24 mouse cellular contexts compared by ENCODE assay signal in genomic region chr6:98933135-98933724, GRCm38 (mm10).
DNase-seq lines count a peak whose midpoint lies in the region; ATAC-seq and TF ChIP-seq lines count a peak whose summit lies in the region.
"Had no signal": no experiment of that assay in that cellular context is flagged by ENCODE, and none has a peak within 500 bp of the region (broad histone marks: within the 10 kb centered on the region; RNA-seq: fewer than 3 reads in every experiment).

No protein-coding gene starts in this region.

- 0 out of 2 replicates have a peak, but pooled peaks cover 4% of the 10 kb centered on the region for H3K9me3 ChIP-seq in forebrain, embryonic 10.5 days
- no peaks in the 10 kb centered on the region for H3K9me3 ChIP-seq in forebrain, embryonic 15.5 days
- no peaks in the 10 kb centered on the region for H3K9me3 ChIP-seq in kidney, postnatal 0 days (replicated peaks; ENCODE audit: low read length)
- H3K9me3 ChIP-seq in neural tube, embryonic 12.5 days: no peaks in the 10 kb centered on the region
- H3K9me3 ChIP-seq: embryonic facial prominence, embryonic 10.5 days; forebrain, embryonic 13.5 days; heart, embryonic 10.5 days; hindbrain, embryonic 13.5 days; limb, embryonic 15.5 days; liver, embryonic 15.5 days; midbrain, embryonic 12.5 days had no signal

- peaks cover 92% of the 10 kb centered on the region for H3K36me3 ChIP-seq in forebrain, embryonic 10.5 days (replicated peaks)
- 0 out of 2 replicates have a peak, but pooled peaks cover 4% of the 10 kb centered on the region for H3K36me3 ChIP-seq in forebrain, embryonic 15.5 days
- peaks cover 3% of the 10 kb centered on the region; the same call in 1 of the 2 replicates for H3K36me3 ChIP-seq in kidney, postnatal 0 days (ENCODE audit: insufficient read depth, low read length)
- H3K36me3 ChIP-seq in neural tube, embryonic 12.5 days: peaks cover 22% of the 10 kb centered on the region

- H3K27me3 ChIP-seq in forebrain, embryonic 10.5 days (ENCODE audit: poor library complexity, severe bottlenecking): no peaks in the 10 kb centered on the region
- no peaks in the 10 kb centered on the region for H3K27me3 ChIP-seq in forebrain, embryonic 15.5 days
- no peaks in the 10 kb centered on the region for H3K27me3 ChIP-seq in kidney, postnatal 0 days (ENCODE audit: insufficient read depth, low read length)
- H3K27me3 ChIP-seq in neural tube, embryonic 12.5 days (replicated peaks): no peaks in the 10 kb centered on the region
- H3K27me3 ChIP-seq: hindbrain, embryonic 13.5 days; limb, embryonic 15.5 days; liver, embryonic 15.5 days; midbrain, embryonic 12.5 days had no signal

- no peak for DNase-seq in forebrain, embryonic 10.5 days (ENCODE audit: extremely low spot score, low spot score)
- DNase-seq in kidney, postnatal 0 days (ENCODE audit: low spot score): peak; percentile 66
- DNase-seq in kidney, postnatal 25 days: no peak
- DNase-seq in forelimb bud, embryonic 11.5 days (ENCODE audit: low read depth, low spot score): peak; percentile 58
- no peak for DNase-seq in layer of hippocampus, adult 9-10 months (ENCODE audit: low spot score)
- DNase-seq in left cerebral cortex, adult 8-10 months (ENCODE audit: low spot score in 2 of 2): no peak
- DNase-seq: adrenal gland, postnatal 36 days; cerebellum, adult 18-20 months; cerebellum, postnatal 25 days; heart, postnatal 10 days; kidney, adult 18-20 months; kidney, postnatal 14 days; layer of hippocampus, adult 9-11 months; thymus, postnatal 4 days had no signal

- no peak for TF ChIP-seq CTCF in kidney, postnatal 0 days (IDR thresholded peaks at IDR 0.05; ENCODE audit: low read depth)

- WGBS in forebrain, embryonic 10.5 days: 89% methylated on average over 18 of the region's 18 CpGs
- 67% methylated on average over 18 of the region's 18 CpGs for WGBS in forebrain, embryonic 15.5 days
- WGBS in kidney, postnatal 0 days: 55% methylated on average over 18 of the region's 18 CpGs
- 26% methylated on average over 18 of the region's 18 CpGs for WGBS in neural tube, embryonic 12.5 days

- H3K4me1 ChIP-seq in forebrain, embryonic 10.5 days: peaks cover 11% of the 10 kb centered on the region; the same call in 1 of the 2 replicates
- peaks cover 31% of the 10 kb centered on the region for H3K4me1 ChIP-seq in forebrain, embryonic 15.5 days
- H3K4me1 ChIP-seq in kidney, postnatal 0 days (replicated peaks; ENCODE audit: insufficient read depth, low read length): no peaks in the 10 kb centered on the region
- H3K4me1 ChIP-seq in neural tube, embryonic 12.5 days: peaks cover 37% of the 10 kb centered on the region
- H3K4me1 ChIP-seq: embryonic facial prominence, embryonic 10.5 days; heart, embryonic 10.5 days; liver, embryonic 15.5 days had no signal

- H3K9ac ChIP-seq in forebrain, embryonic 15.5 days (replicated peaks): no peak overlapping the region
- no peak overlapping the region for H3K9ac ChIP-seq in kidney, postnatal 0 days (ENCODE audit: low read depth, low read length)
- no peak overlapping the region for H3K9ac ChIP-seq in neural tube, embryonic 12.5 days
- H3K9ac ChIP-seq: forebrain, embryonic 13.5 days; hindbrain, embryonic 13.5 days; limb, embryonic 15.5 days; liver, embryonic 15.5 days; midbrain, embryonic 12.5 days had no signal

- ATAC-seq in forebrain, embryonic 15.5 days (replicated peaks): no peak
- no peak for ATAC-seq in kidney, postnatal 0 days (replicated peaks; ENCODE audit: low FRiP score, low read depth)
- ATAC-seq in neural tube, embryonic 12.5 days (ENCODE audit: low FRiP score, low read depth): peak; percentile 48; the same call in 1 of the 2 replicates
- ATAC-seq: forebrain, embryonic 13.5 days had no signal

- no peak overlapping the region for H3K4me2 ChIP-seq in forebrain, embryonic 15.5 days (replicated peaks)
- no peak overlapping the region for H3K4me2 ChIP-seq in kidney, postnatal 0 days (ENCODE audit: low read length)
- H3K4me2 ChIP-seq in neural tube, embryonic 12.5 days (replicated peaks): peak overlapping the region; percentile 36
- H3K4me2 ChIP-seq: forebrain, embryonic 13.5 days; hindbrain, embryonic 13.5 days; limb, embryonic 15.5 days; liver, embryonic 15.5 days; midbrain, embryonic 12.5 days had no signal

- H3K27ac ChIP-seq in forebrain, embryonic 10.5 days: 0 out of 2 replicates have a peak overlapping the region, but pooled peaks have one; percentile 15
- H3K27ac ChIP-seq in forebrain, embryonic 15.5 days (replicated peaks): no peak overlapping the region
- no peak overlapping the region for H3K27ac ChIP-seq in kidney, postnatal 0 days
- no peak overlapping the region for H3K27ac ChIP-seq in neural tube, embryonic 12.5 days
- H3K27ac ChIP-seq: embryonic facial prominence, embryonic 10.5 days; forebrain, embryonic 13.5 days; heart, embryonic 10.5 days; hindbrain, embryonic 13.5 days; limb, embryonic 15.5 days; liver, embryonic 15.5 days; macrophage; midbrain, embryonic 12.5 days had no signal

- H3K4me3 ChIP-seq in forebrain, embryonic 10.5 days: no peak overlapping the region
- no peak overlapping the region for H3K4me3 ChIP-seq in forebrain, embryonic 15.5 days
- no peak overlapping the region for H3K4me3 ChIP-seq in kidney, postnatal 0 days (replicated peaks; ENCODE audit: low read depth, low read length)
- H3K4me3 ChIP-seq in neural tube, embryonic 12.5 days: no peak overlapping the region
- H3K4me3 ChIP-seq: embryonic facial prominence, embryonic 10.5 days; forebrain, embryonic 13.5 days; heart, embryonic 10.5 days; hindbrain, embryonic 13.5 days; limb, embryonic 15.5 days; liver, embryonic 15.5 days; midbrain, embryonic 12.5 days had no signal

Comparison
In these comparisons a context has a peak if more than half of its experiments do, and no peak if none do; other contexts are left out.
1. DNase-seq: peak in kidney, postnatal 0 days (single experiment) and forelimb bud, embryonic 11.5 days (single experiment); none in forebrain, embryonic 10.5 days (single experiment), kidney, postnatal 25 days (0 of 2), layer of hippocampus, adult 9-10 months (single experiment) and left cerebral cortex, adult 8-10 months (0 of 2).